Mouse (Mus musculus): Measurements from ENCODE around the gene Thy1.

DNA sequence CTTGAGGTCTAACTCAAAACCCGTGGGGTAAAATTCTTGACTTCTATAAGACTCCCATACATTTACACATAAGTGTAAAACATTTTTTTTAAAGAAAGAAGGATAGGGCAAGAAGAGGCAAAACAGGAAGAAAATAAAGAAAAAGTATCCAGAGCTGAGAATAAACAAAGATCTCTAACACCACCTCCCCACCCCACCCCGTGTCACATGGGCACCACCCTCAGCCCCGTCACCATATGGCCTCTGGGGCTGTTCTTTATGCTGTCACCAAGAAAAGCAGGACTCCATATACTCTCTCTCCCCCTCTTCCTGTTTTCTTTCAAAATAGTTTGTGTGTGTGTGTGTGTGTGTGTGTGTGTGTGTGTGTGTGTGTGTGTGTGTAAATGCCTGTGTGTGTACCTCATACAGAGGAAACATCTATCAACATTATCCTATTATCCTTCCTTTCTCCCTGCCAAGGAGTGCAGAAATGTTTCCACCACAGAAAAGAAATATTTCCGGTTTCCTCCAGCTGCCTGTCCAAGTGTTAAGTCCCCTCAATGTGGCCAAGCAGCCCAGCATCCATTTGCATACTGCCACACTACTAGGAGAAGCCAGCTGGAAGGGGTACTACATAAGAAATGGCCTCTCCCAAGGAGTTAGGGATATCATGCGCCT, 13.5 kb upstream of the Thy1 start:
- TF ChIP-seq POLR2A (IDR thresholded peaks at IDR 0.05; ENCODE audit: borderline replicate concordance, control insufficient read depth, low read depth, low read length), result no peak
- TF ChIP-seq CTCF (IDR thresholded peaks at IDR 0.05; ENCODE audit: control insufficient read depth, insufficient read depth, low read length), result no peak
